Comparison of ENCODE assay signal across 27 mouse cellular contexts in the genomic region with DNA sequence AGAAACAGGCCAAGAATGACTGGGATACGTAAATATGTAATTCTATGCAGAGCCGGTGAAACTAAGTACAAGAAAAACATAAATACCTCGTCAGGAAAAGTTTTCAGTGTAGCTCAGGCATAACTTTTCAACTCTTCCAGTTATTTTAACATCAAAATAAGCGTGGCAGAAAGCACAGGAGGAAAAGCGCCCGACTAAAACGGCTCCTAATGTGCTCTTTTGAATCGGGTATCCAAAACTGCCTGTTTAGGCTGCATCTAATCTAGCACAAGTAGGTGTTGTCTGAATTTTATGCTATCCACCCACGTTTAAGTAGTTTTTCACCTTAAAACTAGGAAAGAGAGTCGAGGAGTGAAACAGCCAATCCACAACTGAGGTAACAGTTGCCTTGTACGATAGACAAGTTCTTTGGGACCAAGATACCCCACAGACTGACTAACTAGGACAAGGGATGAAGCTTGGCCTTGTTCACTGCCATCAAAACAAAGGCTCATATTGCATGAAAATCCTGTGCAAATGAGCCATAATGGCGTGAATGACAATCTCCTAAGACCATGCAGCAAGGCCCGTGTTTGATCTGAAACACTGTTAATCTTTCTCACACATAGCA.
DNase-seq lines count a peak whose midpoint lies in the region; ATAC-seq and TF ChIP-seq lines count a peak whose summit lies in the region.
"Had no signal": no experiment of that assay in that cellular context is flagged by ENCODE, and none has a peak within 500 bp of the region (broad histone marks: within the 10 kb centered on the region; RNA-seq: fewer than 3 reads in every experiment).

No protein-coding gene starts in this region.

- H3K27ac ChIP-seq in hindbrain, embryonic 16.5 days (ENCODE audit: low read depth, low read length): no peak overlapping the region
- H3K27ac ChIP-seq in hindbrain, embryonic 14.5 days: no peak overlapping the region
- peak overlapping the region; percentile 35 for H3K27ac ChIP-seq in cortical plate, adult 2 months (ENCODE audit: insufficient read depth, low read length)
- H3K27ac ChIP-seq: embryonic facial prominence, embryonic 15.5 days; forebrain, embryonic 12.5 days; kidney, embryonic 15.5 days; limb, embryonic 13.5 days; liver, embryonic 12.5 days; midbrain, embryonic 12.5 days; stomach, postnatal 0 days had no signal

- H3K9ac ChIP-seq in hindbrain, embryonic 16.5 days (ENCODE audit: low read depth, low read length): no peak overlapping the region
- no peak overlapping the region for H3K9ac ChIP-seq in hindbrain, embryonic 14.5 days
- H3K9ac ChIP-seq: embryonic facial prominence, embryonic 15.5 days; forebrain, embryonic 12.5 days; forebrain, postnatal 0 days; kidney, embryonic 15.5 days; limb, embryonic 13.5 days; liver, embryonic 12.5 days; liver, postnatal 0 days; midbrain, embryonic 12.5 days had no signal

- no peaks in the 10 kb centered on the region for H3K36me3 ChIP-seq in hindbrain, embryonic 16.5 days (ENCODE audit: control insufficient read depth, insufficient read depth, low read length)
- no peaks in the 10 kb centered on the region for H3K36me3 ChIP-seq in hindbrain, embryonic 14.5 days (replicated peaks; ENCODE audit: control insufficient read depth, insufficient read depth)
- H3K36me3 ChIP-seq: embryonic facial prominence, embryonic 15.5 days; forebrain, embryonic 12.5 days; kidney, embryonic 15.5 days; limb, embryonic 13.5 days; liver, embryonic 12.5 days; midbrain, embryonic 12.5 days had no signal

- no peaks in the 10 kb centered on the region for H3K27me3 ChIP-seq in hindbrain, embryonic 16.5 days (replicated peaks; ENCODE audit: control insufficient read depth, insufficient read depth, low read length)
- H3K27me3 ChIP-seq in hindbrain, embryonic 14.5 days (ENCODE audit: control insufficient read depth, insufficient read depth, low read length): no peaks in the 10 kb centered on the region
- H3K27me3 ChIP-seq: embryonic facial prominence, embryonic 15.5 days; forebrain, embryonic 12.5 days; kidney, embryonic 15.5 days; limb, embryonic 13.5 days; liver, embryonic 12.5 days; midbrain, embryonic 12.5 days had no signal

- 76% methylated on average over 13 of the region's 13 CpGs for WGBS in hindbrain, embryonic 16.5 days
- WGBS in hindbrain, embryonic 14.5 days: 78% methylated on average over 13 of the region's 13 CpGs

- no peak for DNase-seq in hindbrain, embryonic 14.5 days (ENCODE audit: low spot score)
- peak; percentile 14 for DNase-seq in retina, postnatal 1 day
- no peak for DNase-seq in retina, embryonic 14.5 days (ENCODE audit: low spot score)
- peak; percentile 46 for DNase-seq in cerebellum, adult 9-11 months
- DNase-seq in liver: no peak
- DNase-seq in kidney, adult 8-10 months: no peak
- DNase-seq: adrenal gland, postnatal 14 days; forebrain, postnatal 0 days; gastrocnemius, postnatal 10 days; heart, postnatal 14 days; kidney, adult 11 months; kidney, postnatal 25 days; liver, postnatal 0 days; lung, postnatal 36 days; right cerebral cortex, postnatal 4 days; thymus, adult 2 months; thymus, postnatal 4 days had no signal

- no peak overlapping the region for H3K4me3 ChIP-seq in hindbrain, embryonic 16.5 days (ENCODE audit: low read length)
- no peak overlapping the region for H3K4me3 ChIP-seq in hindbrain, embryonic 14.5 days (replicated peaks; ENCODE audit: low read length)
- no peak overlapping the region for H3K4me3 ChIP-seq in cortical plate, adult 2 months (ENCODE audit: insufficient read depth, low read length)
- H3K4me3 ChIP-seq: embryonic facial prominence, embryonic 15.5 days; forebrain, embryonic 12.5 days; kidney, embryonic 15.5 days; limb, embryonic 13.5 days; liver, embryonic 12.5 days; midbrain, embryonic 12.5 days had no signal

- H3K4me1 ChIP-seq in hindbrain, embryonic 16.5 days (ENCODE audit: control insufficient read depth, insufficient read depth, low read depth, low read length): no peaks in the 10 kb centered on the region
- H3K4me1 ChIP-seq in hindbrain, embryonic 14.5 days (replicated peaks; ENCODE audit: control insufficient read depth, insufficient read depth, low read length): no peaks in the 10 kb centered on the region
- no peaks in the 10 kb centered on the region for H3K4me1 ChIP-seq in cortical plate, adult 2 months (ENCODE audit: control insufficient read depth, insufficient read depth, low read length)
- H3K4me1 ChIP-seq: embryonic facial prominence, embryonic 15.5 days; kidney, embryonic 15.5 days; limb, embryonic 13.5 days; liver, embryonic 12.5 days; midbrain, embryonic 12.5 days had no signal

- peak; percentile 48; the same call in 1 of the 2 replicates for ATAC-seq in hindbrain, embryonic 16.5 days
- ATAC-seq in hindbrain, embryonic 14.5 days (ENCODE audit: low FRiP score): no peak
- ATAC-seq: CD4-positive, CD25-positive, alpha-beta regulatory T cell, adult 4 months; forebrain, postnatal 0 days; liver, embryonic 12.5 days; liver, postnatal 0 days had no signal

- H3K4me2 ChIP-seq in hindbrain, embryonic 16.5 days (ENCODE audit: low read length): no peak overlapping the region; the same call in 1 of the 2 replicates
- H3K4me2 ChIP-seq in hindbrain, embryonic 14.5 days (replicated peaks): no peak overlapping the region
- H3K4me2 ChIP-seq: embryonic facial prominence, embryonic 15.5 days; forebrain, embryonic 12.5 days; kidney, embryonic 15.5 days; limb, embryonic 13.5 days; liver, embryonic 12.5 days; midbrain, embryonic 12.5 days had no signal

- H3K9me3 ChIP-seq in hindbrain, embryonic 16.5 days (ENCODE audit: control insufficient read depth, low read length): no peaks in the 10 kb centered on the region
- no peaks in the 10 kb centered on the region for H3K9me3 ChIP-seq in hindbrain, embryonic 14.5 days (ENCODE audit: control insufficient read depth, low read length)
- H3K9me3 ChIP-seq: embryonic facial prominence, embryonic 15.5 days; forebrain, embryonic 12.5 days; kidney, embryonic 15.5 days; limb, embryonic 13.5 days; liver, embryonic 12.5 days; midbrain, embryonic 12.5 days had no signal

- TF ChIP-seq POLR2A in cortical plate, adult 2 months (IDR thresholded peaks at IDR 0.05; ENCODE audit: extremely low read depth, insufficient read depth, low read length): no peak

- TF ChIP-seq CTCF in cortical plate, adult 2 months (IDR thresholded peaks at IDR 0.05; ENCODE audit: extremely low read depth, insufficient read depth, low read length): no peak

Comparison
In these comparisons a context has a peak if more than half of its experiments do, and no peak if none do; other contexts are left out.
1. DNase-seq: peak in retina, postnatal 1 day (single experiment) and cerebellum, adult 9-11 months (single experiment); none in hindbrain, embryonic 14.5 days (single experiment), retina, embryonic 14.5 days (single experiment), liver (single experiment) and kidney, adult 8-10 months (0 of 2).